Mouse (Mus musculus) liver, embryonic 11.5 days (tissue): Measurements from ENCODE around the gene Wnt10b. TPM values are rescaled to one million over a fixed set of nuclear protein-coding genes. Genes with fewer than 3 reads are reported as not detected.

Source experiments
- ATAC-seq: fragments of 200-750 bp; cut with Nextera tagmentation; replicated peaks from 2 replicates; pipeline ENCODE4 v1.8.0; 2017; ENCODE audit warnings: moderate number of reproducible peaks, mild to moderate bottlenecking, moderate TSS enrichment, moderate library complexity; ENCODE audit not compliant: low FRiP score
- DNase-seq: peaks from one replicate; pipeline ENCODE4 v3.0.0-alpha.2; 2017; ENCODE audit warnings: low spot score
- H3K27ac ChIP-seq: fragments of 300-500 bp; sonication (generic); 2 replicates; pipeline ENCODE4 v1.5.1; 2014; ENCODE audit warnings: mild to moderate bottlenecking, low read depth, low read length, control low read depth
- H3K27me3 ChIP-seq: fragments of 300-500 bp; sonication (generic); replicated peaks from 2 replicates; pipeline ENCODE4 v1.6.1; 2014; ENCODE audit warnings: low read length, mixed read lengths; ENCODE audit not compliant: control insufficient read depth, insufficient read depth
- H3K36me3 ChIP-seq: fragments of 300-500 bp; sonication (generic); 2 replicates; pipeline ENCODE4 v1.6.1; 2014; ENCODE audit warnings: mild to moderate bottlenecking, low read length, moderate library complexity, mixed read lengths; ENCODE audit not compliant: control insufficient read depth, insufficient read depth
- H3K4me1 ChIP-seq: fragments of 300-500 bp; sonication (generic); replicated peaks from 2 replicates; pipeline ENCODE4 v1.6.1; 2014; ENCODE audit warnings: low read length, mixed read lengths; ENCODE audit not compliant: control insufficient read depth, insufficient read depth
- H3K4me2 ChIP-seq: fragments of 300-500 bp; sonication (generic); 2 replicates; pipeline ENCODE4 v1.6.1; 2014; ENCODE audit warnings: mild to moderate bottlenecking, control low read depth, moderate library complexity
- H3K4me3 ChIP-seq: fragments of 300-500 bp; sonication (generic); 2 replicates; pipeline ENCODE4 v1.5.1; 2014; ENCODE audit warnings: low read depth, low read length, control low read depth
- H3K9ac ChIP-seq: fragments of 300-500 bp; sonication (generic); 2 replicates; pipeline ENCODE4 v1.6.1; 2014; ENCODE audit warnings: low read depth, low read length, control low read depth
- H3K9me3 ChIP-seq: fragments of 300-500 bp; sonication (generic); 2 replicates; pipeline ENCODE4 v1.6.1; 2016; ENCODE audit warnings: low read length, inconsistent platforms, mixed read lengths; ENCODE audit not compliant: control insufficient read depth
- WGBS: fragments of 180-500 bp; shearing (Covaris S2); extraction: QIAGEN DNeasy Blood & Tissue Kit; methylation state at CpG from one replicate; pipeline ENCODE4 v1.1.7; 2014; 5-methylcytosine and 5-hydroxymethylcytosine counted together
- polyA plus RNA-seq: library from polyadenylated mRNA; unstranded; fragments of >200 nt; fragmentation: Nextera tagmentation; extraction: Ambion mirVana; gene quantifications from 2 replicates; pipeline ENCODE4 v1.2.1, GENCODE M21; 2014

Gene Wnt10b
- polyA plus RNA-seq, 1 experiment from 2014 or later, result not detected

- no peak overlapping the region for H3K9ac ChIP-seq
- peaks cover 32% of the 10 kb centered on the region for H3K4me1 ChIP-seq
- DNase-seq (no peak), ATAC-seq (no peak)
- 2% methylated on average over 8 of the region's 8 CpGs for WGBS
- H3K4me2 ChIP-seq, result no peak overlapping the region
- no peak overlapping the region for H3K27ac ChIP-seq
- H3K27me3 ChIP-seq, result peaks cover 99% of the 10 kb centered on the region
- H3K4me3 ChIP-seq, result no peak overlapping the region
- H3K9me3 ChIP-seq, result no peaks in the 10 kb centered on the region
- no peaks in the 10 kb centered on the region for H3K36me3 ChIP-seq
These were observed 25.0 kb upstream of the Wnt10b start for GRCm38 (mm10) chr15:98802926-98803325.

GRCm38 (mm10) chr15:98799396-98799795, 21.4 kb upstream of the Wnt10b start:
- Histone ChIP-seq H3K27me3 (peaks cover 99% of the 10 kb centered on the region), H3K9ac (no peak overlapping the region), H3K27ac (no peak overlapping the region), H3K36me3 (no peaks in the 10 kb centered on the region), H3K9me3 (no peaks in the 10 kb centered on the region), H3K4me2 (no peak overlapping the region), H3K4me3 (no peak overlapping the region), H3K4me1 (peaks cover 7% of the 10 kb centered on the region; the same call in 1 of the 2 replicates)
- DNase-seq (peak; percentile 73), ATAC-seq (no peak)
- WGBS, result 11% methylated on average over 12 of the region's 12 CpGs

DNA sequence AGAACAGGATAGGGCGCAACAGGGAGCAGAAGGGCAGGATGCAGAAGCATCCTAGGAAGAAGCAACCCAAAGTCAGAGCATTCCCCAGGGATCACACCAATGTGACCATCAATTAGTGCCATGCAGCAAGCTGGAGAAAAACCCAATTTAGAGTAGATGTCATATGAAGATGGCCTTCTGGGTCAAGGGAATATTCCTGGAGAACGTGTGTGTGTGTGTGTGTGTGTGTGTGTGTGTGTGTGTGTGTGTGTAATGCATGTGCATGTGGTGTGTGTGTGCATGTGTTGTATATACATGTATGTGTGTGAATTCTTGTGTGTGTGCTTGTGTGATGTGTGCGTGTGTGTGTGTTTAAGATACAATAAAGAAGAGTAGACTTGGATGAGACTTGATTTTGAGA, 21.0 kb upstream of the Wnt10b start:
- DNase-seq (no peak), ATAC-seq (no peak)
- WGBS, result 43% methylated on average over 3 of the region's 3 CpGs
- no peak overlapping the region for H3K4me3 ChIP-seq
- H3K9ac ChIP-seq, result no peak overlapping the region
- no peak overlapping the region for H3K4me2 ChIP-seq
- H3K36me3 ChIP-seq, result no peaks in the 10 kb centered on the region
- no peak overlapping the region for H3K27ac ChIP-seq
- peaks cover 6% of the 10 kb centered on the region; the same call in 1 of the 2 replicates for H3K4me1 ChIP-seq
- H3K27me3 ChIP-seq, result peaks cover 99% of the 10 kb centered on the region
- H3K9me3 ChIP-seq, result no peaks in the 10 kb centered on the region

DNA sequence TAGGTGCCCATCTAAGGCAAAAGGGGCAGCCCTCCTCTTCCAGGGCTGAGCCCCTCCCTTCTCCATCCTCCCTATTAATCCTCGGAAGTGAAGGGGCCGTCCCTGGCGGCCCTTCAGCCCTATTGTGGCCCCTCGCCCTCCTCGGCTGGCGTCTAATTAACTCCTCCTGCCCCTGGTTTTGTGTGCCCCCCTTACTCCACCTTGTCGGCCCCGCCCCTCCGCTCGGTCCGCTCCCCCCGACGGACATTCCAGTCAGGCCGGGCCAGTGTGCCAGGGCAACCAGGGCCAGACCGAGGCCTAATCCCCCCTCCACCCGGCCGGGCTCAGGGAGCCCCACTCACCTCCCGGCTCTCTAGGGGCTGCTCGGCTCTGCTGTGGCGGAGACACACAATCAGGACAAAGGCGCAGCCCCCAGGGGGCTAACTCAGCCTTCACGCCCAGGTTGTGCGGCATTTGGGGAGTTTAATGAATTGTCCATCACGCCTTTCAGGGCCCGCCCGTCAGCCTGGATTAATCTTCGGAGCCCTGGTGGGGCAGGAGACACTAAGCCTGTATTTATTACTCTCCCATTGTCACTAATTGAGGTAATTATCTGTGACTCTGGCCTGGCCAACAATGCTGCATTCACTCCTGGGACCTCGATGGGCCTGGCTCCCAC, 20.0 kb upstream of the Wnt10b start:
- no peak overlapping the region for H3K9ac ChIP-seq
- H3K27ac ChIP-seq, result no peak overlapping the region
- peaks cover under 1% of the 10 kb centered on the region; the same call in 1 of the 2 replicates for H3K4me1 ChIP-seq
- H3K4me2 ChIP-seq, result no peak overlapping the region
- H3K36me3 ChIP-seq, result no peaks in the 10 kb centered on the region
- ATAC-seq (no peak), DNase-seq (no peak)
- WGBS, result 5% methylated on average over 27 of the region's 28 CpGs
- peaks cover 99% of the 10 kb centered on the region for H3K27me3 ChIP-seq
- no peak overlapping the region for H3K4me3 ChIP-seq
- no peaks in the 10 kb centered on the region for H3K9me3 ChIP-seq

DNA sequence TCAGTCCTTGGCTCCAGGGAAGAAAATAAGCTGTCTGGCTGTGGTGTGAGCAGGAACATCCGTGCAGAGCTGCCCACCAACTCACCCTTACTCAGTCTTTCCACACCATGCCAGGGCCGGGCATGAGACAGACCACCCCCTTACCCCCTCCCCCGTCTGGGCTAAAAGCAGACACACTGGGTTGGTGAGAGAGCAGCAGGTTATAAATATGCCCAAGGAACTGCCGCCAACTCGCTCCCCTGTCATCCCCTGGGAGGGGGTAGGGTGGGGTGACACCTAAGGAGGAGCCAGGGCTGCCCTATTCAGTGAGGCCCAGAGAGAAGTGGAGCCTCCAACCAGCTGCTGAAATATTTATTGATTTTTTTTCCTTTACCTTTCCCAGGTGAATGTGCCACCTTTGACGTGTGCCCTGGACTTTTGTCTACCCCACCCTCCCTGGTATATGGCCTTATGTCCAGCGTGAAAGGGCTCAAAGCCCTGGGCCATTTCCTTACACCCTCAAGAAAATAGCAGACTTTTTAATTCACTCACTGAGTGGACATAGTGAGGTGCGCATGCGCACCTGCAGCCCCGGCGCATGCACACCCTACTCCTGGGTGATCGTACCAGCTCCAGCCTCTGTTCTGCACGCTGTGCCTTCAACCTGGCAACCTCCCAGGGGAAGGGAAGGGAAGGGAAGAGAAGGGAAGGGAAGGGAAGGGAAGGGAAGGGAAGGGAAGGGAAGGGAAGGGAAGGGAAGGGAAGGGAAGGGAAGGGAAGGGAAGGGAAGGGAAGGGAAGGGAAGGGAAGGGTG, 19.0 kb upstream of the Wnt10b start:
- no peak for DNase-seq
- Histone ChIP-seq H3K4me2 (no peak overlapping the region), H3K27ac (no peak overlapping the region), H3K36me3 (no peaks in the 10 kb centered on the region), H3K9ac (no peak overlapping the region), H3K4me3 (no peak overlapping the region), H3K27me3 (peaks cover 99% of the 10 kb centered on the region), H3K9me3 (no peaks in the 10 kb centered on the region), H3K4me1 (peaks cover 3% of the 10 kb centered on the region; the same call in 1 of the 2 replicates)
- ATAC-seq, result no peak
- 12% methylated on average over 13 of the region's 13 CpGs for WGBS

DNA sequence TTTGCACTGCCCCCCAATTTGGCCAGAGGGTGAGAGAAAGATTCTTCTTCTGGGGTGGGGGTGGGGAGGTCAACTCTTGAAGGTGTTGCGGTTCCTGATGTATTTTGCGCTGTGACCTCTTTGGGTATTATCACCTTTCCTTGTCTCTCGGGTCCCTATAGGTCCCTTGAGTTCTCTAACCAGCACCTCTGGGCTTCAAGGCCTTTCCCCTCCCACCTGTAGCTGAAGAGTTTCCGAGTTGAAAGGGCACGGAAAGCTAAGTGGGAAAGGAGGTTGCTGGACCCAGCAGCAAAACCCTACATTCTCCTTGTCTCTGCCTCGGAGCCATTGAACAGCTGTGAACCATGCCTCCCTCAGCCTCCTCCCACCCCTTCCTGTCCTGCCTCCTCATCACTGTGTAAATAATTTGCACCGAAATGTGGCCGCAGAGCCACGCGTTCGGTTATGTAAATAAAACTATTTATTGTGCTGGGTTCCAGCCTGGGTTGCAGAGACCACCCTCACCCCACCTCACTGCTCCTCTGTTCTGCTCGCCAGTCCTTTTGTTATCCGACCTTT, 15.3 kb upstream of the Wnt10b start:
- peaks cover 100% of the 10 kb centered on the region for H3K27me3 ChIP-seq
- no peak overlapping the region for H3K4me2 ChIP-seq
- DNase-seq (no peak), ATAC-seq (no peak)
- no peak overlapping the region for H3K9ac ChIP-seq
- 6% methylated on average over 13 of the region's 13 CpGs for WGBS
- no peak overlapping the region for H3K4me3 ChIP-seq
- no peak overlapping the region for H3K27ac ChIP-seq
- peaks cover 11% of the 10 kb centered on the region for H3K4me1 ChIP-seq
- H3K9me3 ChIP-seq, result no peaks in the 10 kb centered on the region
- no peaks in the 10 kb centered on the region for H3K36me3 ChIP-seq

DNA sequence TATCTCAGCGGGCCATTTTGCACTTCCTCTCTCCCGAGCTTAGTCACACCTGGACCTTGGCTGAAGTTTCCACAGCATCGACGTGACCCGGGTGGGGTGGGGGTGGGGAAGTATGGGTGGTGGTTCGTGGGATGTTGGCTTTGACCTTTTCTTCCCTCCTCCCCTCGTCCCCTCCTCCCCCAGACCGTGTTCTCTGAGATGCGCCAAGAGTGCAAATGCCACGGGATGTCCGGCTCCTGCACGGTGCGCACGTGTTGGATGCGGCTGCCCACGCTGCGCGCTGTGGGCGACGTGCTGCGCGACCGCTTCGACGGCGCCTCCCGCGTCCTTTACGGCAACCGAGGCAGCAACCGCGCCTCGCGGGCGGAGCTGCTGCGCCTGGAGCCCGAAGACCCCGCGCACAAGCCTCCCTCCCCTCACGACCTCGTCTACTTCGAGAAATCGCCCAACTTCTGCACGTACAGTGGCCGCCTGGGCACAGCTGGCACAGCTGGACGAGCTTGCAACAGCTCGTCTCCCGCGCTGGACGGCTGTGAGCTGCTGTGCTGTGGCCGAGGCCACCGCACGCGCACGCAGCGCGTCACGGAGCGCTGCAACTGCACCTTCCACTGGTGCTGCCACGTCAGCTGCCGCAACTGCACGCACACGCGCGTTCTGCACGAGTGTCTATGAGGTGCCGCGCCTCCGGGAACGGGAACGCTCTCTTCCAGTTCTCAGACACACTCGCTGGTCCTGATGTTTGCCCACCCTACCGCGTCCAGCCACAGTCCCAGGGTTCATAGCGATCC, 14.5 kb upstream of the Wnt10b start:
- Histone ChIP-seq H3K4me2 (peak overlapping the region; percentile 23), H3K9ac (no peak overlapping the region), H3K9me3 (no peaks in the 10 kb centered on the region), H3K4me1 (peaks cover 11% of the 10 kb centered on the region), H3K27me3 (peaks cover 100% of the 10 kb centered on the region), H3K27ac (no peak overlapping the region), H3K36me3 (no peaks in the 10 kb centered on the region), H3K4me3 (peak overlapping the region; percentile 30; the same call in 1 of the 2 replicates)
- DNase-seq, result no peak
- no peak for ATAC-seq
- WGBS, result 4% methylated on average over 75 of the region's 75 CpGs

DNA sequence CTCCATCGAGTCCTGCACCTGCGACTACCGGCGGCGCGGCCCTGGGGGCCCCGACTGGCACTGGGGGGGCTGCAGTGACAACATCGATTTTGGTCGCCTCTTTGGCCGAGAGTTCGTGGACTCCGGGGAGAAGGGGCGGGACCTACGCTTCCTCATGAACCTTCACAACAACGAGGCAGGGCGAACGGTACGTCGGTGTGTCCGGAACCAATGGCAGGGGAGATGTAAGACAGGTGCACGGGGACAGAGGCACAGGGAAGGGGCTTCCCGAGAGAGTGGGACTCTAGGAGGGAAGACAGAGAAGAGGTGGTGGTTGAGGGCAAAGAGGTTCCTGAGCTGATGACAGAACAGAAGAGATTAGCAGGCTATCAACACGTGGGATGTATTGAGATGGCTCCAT, 13.8 kb upstream of the Wnt10b start:
- DNase-seq, result no peak
- Histone ChIP-seq H3K4me1 (peaks cover 11% of the 10 kb centered on the region), H3K9me3 (no peaks in the 10 kb centered on the region), H3K4me3 (0 out of 2 replicates have a peak overlapping the region, but pooled peaks have one; percentile 6), H3K36me3 (no peaks in the 10 kb centered on the region), H3K27me3 (peaks cover 99% of the 10 kb centered on the region), H3K9ac (no peak overlapping the region), H3K4me2 (no peak overlapping the region), H3K27ac (no peak overlapping the region)
- WGBS, result 4% methylated on average over 23 of the region's 23 CpGs
- no peak for ATAC-seq
